Mouse (Mus musculus): ENCODE results near the gene a. TPM values are rescaled to one million over a fixed set of nuclear protein-coding genes. Genes with fewer than 3 reads are reported as not detected.

The a gene
- polyA plus RNA-seq, 1 experiment from 2014 or later, result 0.54 TPM

GRCm38 (mm10) chr2:155044542-155044941 is 253.3 kb downstream of the a start:
- WGBS, result 89% methylated on average over 3 of the region's 3 CpGs
- no peak overlapping the region for H3K9ac ChIP-seq (ENCODE audit: low read depth, low read length)

DNA sequence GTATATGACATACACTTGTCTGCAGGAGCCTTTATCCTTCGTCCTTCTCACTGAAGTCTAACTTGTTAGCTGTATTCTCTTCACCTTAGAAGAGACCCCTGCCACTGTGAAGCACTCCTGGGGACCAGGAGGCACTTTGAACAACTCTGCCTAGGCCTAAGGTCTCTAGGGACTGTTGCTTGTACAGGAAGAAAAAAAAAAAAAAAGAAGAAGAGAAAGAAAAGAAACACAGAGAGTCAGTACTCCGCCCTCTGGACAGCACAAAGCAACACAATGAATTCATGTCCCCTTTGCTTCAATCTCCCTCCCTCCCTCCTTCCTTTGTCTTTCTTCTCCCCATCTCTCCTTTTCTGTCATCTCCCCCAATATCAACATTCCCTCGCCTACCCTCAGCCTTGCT is 253.9 kb downstream of the a start:
- no peaks in the 10 kb centered on the region for H3K36me3 ChIP-seq (ENCODE audit: control insufficient read depth, insufficient read depth, low read length)
- peaks cover 2% of the 10 kb centered on the region; the same call in 1 of the 2 replicates for H3K4me1 ChIP-seq (ENCODE audit: control insufficient read depth, insufficient read depth, low read length)
- H3K9me3 ChIP-seq (replicated peaks; ENCODE audit: control insufficient read depth, low read length, poor library complexity, severe bottlenecking), result no peaks in the 10 kb centered on the region
- ATAC-seq, result no peak
- H3K9ac ChIP-seq (ENCODE audit: low read depth, low read length), result no peak overlapping the region
- 78% methylated on average over 3 of the region's 3 CpGs for WGBS
- H3K27me3 ChIP-seq (ENCODE audit: control insufficient read depth, insufficient read depth, low read depth, low read length), result no peaks in the 10 kb centered on the region
- no peak overlapping the region for H3K4me2 ChIP-seq (ENCODE audit: low read length)
- no peak overlapping the region for H3K27ac ChIP-seq (ENCODE audit: low read length)
- H3K4me3 ChIP-seq (ENCODE audit: low read depth, low read length), result no peak overlapping the region

More at GRCm38 (mm10) chr2:155044542-155044941, 253.3 kb downstream of the a start:
- Histone ChIP-seq H3K4me2 (ENCODE audit: low read length) (no peak overlapping the region), H3K36me3 (ENCODE audit: control insufficient read depth, insufficient read depth, low read length) (no peaks in the 10 kb centered on the region), H3K9me3 (replicated peaks; ENCODE audit: control insufficient read depth, low read length, poor library complexity, severe bottlenecking) (no peaks in the 10 kb centered on the region), H3K4me3 (ENCODE audit: low read depth, low read length) (no peak overlapping the region), H3K27ac (ENCODE audit: low read length) (no peak overlapping the region), H3K27me3 (ENCODE audit: control insufficient read depth, insufficient read depth, low read depth, low read length) (no peaks in the 10 kb centered on the region), H3K4me1 (ENCODE audit: control insufficient read depth, insufficient read depth, low read length) (no peaks in the 10 kb centered on the region)
- no peak for ATAC-seq

DNA sequence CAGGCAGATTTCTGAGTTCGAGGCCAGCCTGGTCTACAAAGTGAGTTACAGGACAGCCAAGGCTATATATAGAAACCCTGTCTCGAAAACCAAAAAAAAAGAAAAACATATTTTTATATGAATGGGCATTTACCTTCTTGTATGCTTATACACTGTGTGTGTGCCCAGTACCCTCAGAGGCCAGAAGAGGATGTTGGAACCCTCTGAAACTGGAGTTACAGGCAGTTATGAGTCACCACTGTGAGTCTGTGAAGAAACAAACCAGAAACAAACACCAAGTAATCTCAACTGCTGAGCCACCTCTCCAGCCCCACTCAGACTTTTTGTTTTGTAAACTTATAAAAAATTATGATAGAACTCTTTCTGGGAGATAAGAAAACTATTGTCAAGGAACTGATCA is 255.6 kb downstream of the a start:
- Histone ChIP-seq H3K4me3 (ENCODE audit: low read depth, low read length) (no peak overlapping the region), H3K36me3 (ENCODE audit: control insufficient read depth, insufficient read depth, low read length) (no peaks in the 10 kb centered on the region), H3K27me3 (ENCODE audit: control insufficient read depth, insufficient read depth, low read depth, low read length) (no peaks in the 10 kb centered on the region), H3K4me2 (ENCODE audit: low read length) (no peak overlapping the region), H3K4me1 (ENCODE audit: control insufficient read depth, insufficient read depth, low read length) (peaks cover 10% of the 10 kb centered on the region), H3K9me3 (replicated peaks; ENCODE audit: control insufficient read depth, low read length, poor library complexity, severe bottlenecking) (no peaks in the 10 kb centered on the region), H3K27ac (ENCODE audit: low read length) (no peak overlapping the region), H3K9ac (ENCODE audit: low read depth, low read length) (no peak overlapping the region)
- WGBS, result 85% methylated on average over 2 of the region's 2 CpGs
- ATAC-seq, result no peak

DNA sequence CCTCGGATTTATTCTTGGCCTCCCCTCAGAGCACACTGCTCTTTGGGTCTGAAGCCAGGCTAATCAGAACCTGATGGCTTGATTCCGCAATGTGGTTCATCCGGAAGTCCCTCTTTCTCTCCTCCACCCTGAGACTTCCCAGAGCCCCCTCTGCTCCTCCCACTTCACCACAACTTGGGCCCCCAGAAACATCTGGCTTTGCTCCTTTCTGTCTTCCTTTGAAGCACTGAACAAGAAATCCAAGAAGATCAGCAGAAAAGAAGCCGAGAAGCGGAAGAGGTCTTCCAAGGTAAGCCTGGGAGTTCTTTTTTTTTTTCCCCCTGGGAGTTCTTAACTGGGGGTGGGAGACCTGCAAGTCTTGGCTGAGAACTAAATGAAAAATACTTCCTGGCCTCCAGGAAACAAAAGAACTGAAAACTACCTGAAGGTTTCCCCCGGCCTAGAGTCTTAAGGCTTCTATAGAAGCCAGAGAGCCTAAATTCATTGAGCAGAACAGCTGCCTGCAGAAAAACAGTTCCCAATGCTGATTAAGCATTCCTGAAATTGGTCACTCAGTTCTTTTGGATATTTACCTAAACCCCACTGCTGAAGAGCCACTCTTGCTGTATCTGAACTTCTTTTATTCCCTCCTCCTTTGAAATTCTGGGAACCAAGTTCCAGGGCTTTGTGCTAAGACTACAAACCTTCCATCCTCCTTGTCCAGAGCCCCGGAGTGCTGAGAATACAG is 256.4 kb downstream of the a start:
- Histone ChIP-seq H3K4me2 (ENCODE audit: low read length) (no peak overlapping the region), H3K27ac (ENCODE audit: low read length) (no peak overlapping the region), H3K4me3 (ENCODE audit: low read depth, low read length) (no peak overlapping the region), H3K27me3 (ENCODE audit: control insufficient read depth, insufficient read depth, low read depth, low read length) (no peaks in the 10 kb centered on the region), H3K36me3 (ENCODE audit: control insufficient read depth, insufficient read depth, low read length) (no peaks in the 10 kb centered on the region), H3K9me3 (replicated peaks; ENCODE audit: control insufficient read depth, low read length, poor library complexity, severe bottlenecking) (no peaks in the 10 kb centered on the region), H3K4me1 (ENCODE audit: control insufficient read depth, insufficient read depth, low read length) (peaks cover 11% of the 10 kb centered on the region), H3K9ac (ENCODE audit: low read depth, low read length) (no peak overlapping the region)
- 64% methylated on average over 7 of the region's 7 CpGs for whole genome bisulfite sequencing
- no peak for ATAC-seq

- H3K4me1 ChIP-seq (ENCODE audit: control insufficient read depth, insufficient read depth, low read length), result peaks cover 11% of the 10 kb centered on the region
- ATAC-seq, result peak; percentile 54
- H3K4me3 ChIP-seq (ENCODE audit: low read depth, low read length), result peak overlapping the region; percentile 58
- no peaks in the 10 kb centered on the region for H3K36me3 ChIP-seq (ENCODE audit: control insufficient read depth, insufficient read depth, low read length)
- peak overlapping the region; percentile 70 for H3K4me2 ChIP-seq (ENCODE audit: low read length)
- H3K9me3 ChIP-seq (replicated peaks; ENCODE audit: control insufficient read depth, low read length, poor library complexity, severe bottlenecking), result no peaks in the 10 kb centered on the region
- peak overlapping the region; percentile 94 for H3K27ac ChIP-seq (ENCODE audit: low read length)
- H3K9ac ChIP-seq (ENCODE audit: low read depth, low read length), result peak overlapping the region; percentile 90
- WGBS, result 19% methylated on average over 5 of the region's 5 CpGs
- no peaks in the 10 kb centered on the region for H3K27me3 ChIP-seq (ENCODE audit: control insufficient read depth, insufficient read depth, low read depth, low read length)
Measured at GRCm38 (mm10) chr2:155050108-155050503, 258.9 kb downstream of the a start.

GRCm38 (mm10) chr2:155050504-155051236 is 259.5 kb downstream of the a start:
- no peaks in the 10 kb centered on the region for H3K9me3 ChIP-seq (replicated peaks; ENCODE audit: control insufficient read depth, low read length, poor library complexity, severe bottlenecking)
- no peaks in the 10 kb centered on the region for H3K36me3 ChIP-seq (ENCODE audit: control insufficient read depth, insufficient read depth, low read length)
- peak overlapping the region; percentile 58 for H3K4me3 ChIP-seq (ENCODE audit: low read depth, low read length)
- peak overlapping the region; percentile 94 for H3K27ac ChIP-seq (ENCODE audit: low read length)
- under 1% methylated on average over 45 of the region's 45 CpGs for WGBS
- H3K27me3 ChIP-seq (ENCODE audit: control insufficient read depth, insufficient read depth, low read depth, low read length), result no peaks in the 10 kb centered on the region
- H3K9ac ChIP-seq (ENCODE audit: low read depth, low read length), result peak overlapping the region; percentile 90
- ATAC-seq, result peak; percentile 97
- H3K4me2 ChIP-seq (ENCODE audit: low read length), result peak overlapping the region; percentile 70
- H3K4me1 ChIP-seq (ENCODE audit: control insufficient read depth, insufficient read depth, low read length), result peaks cover 11% of the 10 kb centered on the region

- no peaks in the 10 kb centered on the region for H3K36me3 ChIP-seq (ENCODE audit: control insufficient read depth, insufficient read depth, low read length)
- H3K4me2 ChIP-seq (ENCODE audit: low read length), result peak overlapping the region; percentile 69
- H3K9ac ChIP-seq (ENCODE audit: low read depth, low read length), result peak overlapping the region; percentile 90; the same call in 1 of the 2 replicates
- 28% methylated on average over 9 of the region's 9 CpGs for WGBS
- H3K4me3 ChIP-seq (ENCODE audit: low read depth, low read length), result peak overlapping the region; percentile 58
- H3K27ac ChIP-seq (ENCODE audit: low read length), result peak overlapping the region; percentile 94
- H3K27me3 ChIP-seq (ENCODE audit: control insufficient read depth, insufficient read depth, low read depth, low read length), result no peaks in the 10 kb centered on the region
- no peak for ATAC-seq
- no peaks in the 10 kb centered on the region for H3K9me3 ChIP-seq (replicated peaks; ENCODE audit: control insufficient read depth, low read length, poor library complexity, severe bottlenecking)
- peaks cover 11% of the 10 kb centered on the region for H3K4me1 ChIP-seq (ENCODE audit: control insufficient read depth, insufficient read depth, low read length)
Measured at GRCm38 (mm10) chr2:155051622-155052351, 260.6 kb downstream of the a start.

DNA sequence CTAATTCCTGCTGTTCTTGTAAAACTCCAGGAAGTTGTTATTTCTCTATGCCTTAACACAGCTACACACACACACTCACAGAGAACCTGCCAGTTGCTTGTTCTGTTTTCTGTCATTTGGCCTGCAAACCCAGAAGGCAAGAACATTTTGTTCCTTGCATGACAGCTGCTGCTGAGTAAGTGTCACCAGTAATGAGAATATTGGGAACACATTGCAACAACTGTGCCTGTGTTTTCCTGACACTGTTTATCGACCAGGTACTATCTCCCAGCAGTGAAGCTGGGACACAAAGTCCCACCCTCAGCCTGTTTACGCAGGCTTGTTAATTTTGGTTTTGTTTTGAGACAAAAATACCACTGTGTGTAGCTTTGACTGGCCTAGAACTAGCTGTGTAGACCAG is 261.5 kb downstream of the a start:
- no peak overlapping the region for H3K4me2 ChIP-seq (ENCODE audit: low read length)
- no peak overlapping the region for H3K4me3 ChIP-seq (ENCODE audit: low read depth, low read length)
- H3K9me3 ChIP-seq (replicated peaks; ENCODE audit: control insufficient read depth, low read length, poor library complexity, severe bottlenecking), result no peaks in the 10 kb centered on the region
- no peak overlapping the region for H3K9ac ChIP-seq (ENCODE audit: low read depth, low read length)
- no peaks in the 10 kb centered on the region for H3K36me3 ChIP-seq (ENCODE audit: control insufficient read depth, insufficient read depth, low read length)
- no peaks in the 10 kb centered on the region for H3K27me3 ChIP-seq (ENCODE audit: control insufficient read depth, insufficient read depth, low read depth, low read length)
- peaks cover 11% of the 10 kb centered on the region for H3K4me1 ChIP-seq (ENCODE audit: control insufficient read depth, insufficient read depth, low read length)
- ATAC-seq, result no peak
- WGBS, result 89% methylated on average over 2 of the region's 2 CpGs
- no peak overlapping the region for H3K27ac ChIP-seq (ENCODE audit: low read length)

Measured in midbrain, embryonic 16.5 days (tissue).